Mouse (Mus musculus) testis, postnatal 10 days (tissue): ENCODE measurements around the gene Igf2bp3.

Source experiments
- DNase-seq: peaks from one replicate; pipeline ENCODE4 v3.0.0; 2021; ENCODE audit warnings: low spot score

Igf2bp3 gene

GRCm38 (mm10) chr6:49173674-49174073 is 41.1 kb downstream of the Igf2bp3 start:
- no peak for DNase-seq

GRCm38 (mm10) chr6:49173265-49173664 is 41.5 kb downstream of the Igf2bp3 start:
- no peak for DNase-seq

GRCm38 (mm10) chr6:49171216-49171615 is 43.5 kb downstream of the Igf2bp3 start:
- DNase-seq, result no peak

GRCm38 (mm10) chr6:49168648-49169047 is 46.1 kb downstream of the Igf2bp3 start:
- DNase-seq, result no peak

- DNase-seq, result no peak
Observed at GRCm38 (mm10) chr6:49167406-49167805, 47.4 kb downstream of the Igf2bp3 start.

- DNase-seq, result no peak
Observed at GRCm38 (mm10) chr6:49166318-49166717, 48.4 kb downstream of the Igf2bp3 start.

- no peak for DNase-seq
Observed at GRCm38 (mm10) chr6:49165855-49166254, 48.9 kb downstream of the Igf2bp3 start.

GRCm38 (mm10) chr6:49165101-49165500 is 49.7 kb downstream of the Igf2bp3 start:
- peak; percentile 58 for DNase-seq

GRCm38 (mm10) chr6:49164701-49165100 is 50.1 kb downstream of the Igf2bp3 start:
- no peak for DNase-seq

GRCm38 (mm10) chr6:49159971-49160370 is 54.8 kb downstream of the Igf2bp3 start:
- no peak for DNase-seq

- no peak for DNase-seq
Observed at GRCm38 (mm10) chr6:49156826-49157175, 58.0 kb downstream of the Igf2bp3 start.

GRCm38 (mm10) chr6:49156170-49156825 is 58.5 kb downstream of the Igf2bp3 start:
- DNase-seq, result no peak

- no peak for DNase-seq
Observed at GRCm38 (mm10) chr6:49151465-49151864, 63.3 kb downstream of the Igf2bp3 start.

GRCm38 (mm10) chr6:49150349-49151229 is 64.2 kb downstream of the Igf2bp3 start:
- no peak for DNase-seq

GRCm38 (mm10) chr6:49149202-49149930 is 65.4 kb downstream of the Igf2bp3 start:
- DNase-seq, result no peak

GRCm38 (mm10) chr6:49148781-49149180 is 66.0 kb downstream of the Igf2bp3 start:
- no peak for DNase-seq

GRCm38 (mm10) chr6:49148368-49148767 is 66.4 kb downstream of the Igf2bp3 start:
- no peak for DNase-seq

- no peak for DNase-seq
Observed at GRCm38 (mm10) chr6:49146461-49146860, 68.3 kb downstream of the Igf2bp3 start.

GRCm38 (mm10) chr6:49142428-49142827 is 72.3 kb downstream of the Igf2bp3 start:
- peak; percentile 52 for DNase-seq

- DNase-seq, result no peak
Observed at GRCm38 (mm10) chr6:49141125-49141524, 73.6 kb downstream of the Igf2bp3 start.

GRCm38 (mm10) chr6:49138159-49139051 is 76.4 kb downstream of the Igf2bp3 start:
- DNase-seq, result no peak

GRCm38 (mm10) chr6:49136739-49137138 is 78.0 kb downstream of the Igf2bp3 start:
- no peak for DNase-seq
